Mouse (Mus musculus) olfactory bulb, adult 2 months (tissue): ENCODE data around the gene 1190002N15Rik.

ENCODE experiments used
- CTCF ChIP-seq: fragments of 200-500 bp; IDR thresholded peaks from 2 replicates; pipeline ENCODE4 v1.5.1; 2012; ENCODE audit warnings: low read depth, mild to moderate bottlenecking, low read length, moderate library complexity; ENCODE audit not compliant: insufficient read depth
- POLR2A ChIP-seq: fragments of 200-500 bp; IDR thresholded peaks from 2 replicates; pipeline ENCODE4 v1.6.1; 2012; ENCODE audit warnings: mild to moderate bottlenecking, low read depth, low read length, moderate library complexity; ENCODE audit not compliant: insufficient read depth

- TF ChIP-seq CTCF (no peak), POLR2A (no peak)
These were observed 1.5 kb downstream of the 1190002N15Rik start for GRCm38 (mm10) chr9:94536261-94536905.
